Mouse (Mus musculus) myocyte (in vitro differentiated cells): ENCODE data around the gene Gga2. TPM values are rescaled to one million over a fixed set of nuclear protein-coding genes. Genes with fewer than 3 reads are reported as not detected.

Experiments
- H3K27me3 ChIP-seq: one replicate; pipeline ENCODE4 v1.6.1; 2011; ENCODE audit not compliant: control insufficient read depth, insufficient read depth, insufficient read length
- H3K36me3 ChIP-seq: one replicate; pipeline ENCODE4 v1.6.1; 2011; ENCODE audit not compliant: control insufficient read depth, insufficient read depth
- H3K4me2 ChIP-seq: one replicate; pipeline ENCODE4 v1.6.1; 2011; ENCODE audit warnings: low read depth, control low read depth
- H3K4me3 ChIP-seq: one replicate; pipeline ENCODE4 v1.5.1; 2011; ENCODE audit warnings: mild to moderate bottlenecking, control low read depth, moderate library complexity
- H3K79me2 ChIP-seq: one replicate; pipeline ENCODE4 v1.6.1; 2011; ENCODE audit not compliant: control insufficient read depth, insufficient read depth
- H3ac ChIP-seq: one replicate; pipeline ENCODE4 v1.6.1; 2011; ENCODE audit not compliant: control insufficient read depth, insufficient read length
- CEBPB ChIP-seq: IDR thresholded peaks from 2 replicates; pipeline ENCODE4 v1.6.1; 2011; ENCODE audit warnings: mild to moderate bottlenecking, moderate library complexity; ENCODE audit not compliant: poor library complexity, insufficient read depth, severe bottlenecking
- E2F4 ChIP-seq: IDR thresholded peaks from one replicate; pipeline ENCODE4 v1.6.1; 2011; ENCODE audit warnings: mild to moderate bottlenecking, control low read depth, moderate library complexity; ENCODE audit not compliant: insufficient read depth
- MAX ChIP-seq: IDR thresholded peaks from one replicate; pipeline ENCODE4 v1.6.1; 2011; ENCODE audit warnings: low read depth, mild to moderate bottlenecking, control low read depth
- MYOD1 ChIP-seq, 3 experiments: IDR thresholded peaks; one replicate each; pipeline ENCODE4 v1.6.1; 2011; ENCODE audit warnings: control low read depth in 2 of 3, low read depth in 2 of 3, mild to moderate bottlenecking in 2 of 3, moderate library complexity in 1 of 3; ENCODE audit not compliant: insufficient read length in 2 of 3, control insufficient read depth in 1 of 3
- MYOG ChIP-seq, 3 experiments: IDR thresholded peaks; one replicate each; pipeline ENCODE4 v1.6.1; 2011; ENCODE audit warnings: control low read depth in 2 of 3, low read depth in 2 of 3, mild to moderate bottlenecking in 2 of 3; ENCODE audit not compliant: insufficient read length in 2 of 3, control insufficient read depth in 1 of 3, insufficient read depth in 1 of 3
- POLR2A ChIP-seq: IDR thresholded peaks from one replicate; pipeline ENCODE4 v1.6.1; 2011; ENCODE audit warnings: low read depth, mild to moderate bottlenecking, control low read depth, moderate library complexity; ENCODE audit not compliant: insufficient read length
- POLR2AphosphoS2 ChIP-seq: IDR thresholded peaks from one replicate; pipeline ENCODE4 v1.6.1; 2011; ENCODE audit warnings: low read depth, control low read depth; ENCODE audit not compliant: insufficient read length
- REST ChIP-seq: IDR thresholded peaks from one replicate; pipeline ENCODE4 v1.6.1; 2011; ENCODE audit warnings: mild to moderate bottlenecking, control low read depth, moderate library complexity; ENCODE audit not compliant: insufficient read depth, insufficient read length
- SRF ChIP-seq: IDR thresholded peaks from one replicate; pipeline ENCODE4 v1.6.1; 2011; ENCODE audit warnings: low read depth; ENCODE audit not compliant: control insufficient read depth, insufficient read length
- TCF12 ChIP-seq: IDR thresholded peaks from one replicate; pipeline ENCODE4 v1.6.1; 2011; ENCODE audit warnings: mild to moderate bottlenecking, control low read depth; ENCODE audit not compliant: poor library complexity, insufficient read depth, severe bottlenecking
- TCF3 ChIP-seq: IDR thresholded peaks from one replicate; pipeline ENCODE4 v1.6.1; 2011; ENCODE audit warnings: low read depth, control low read depth; ENCODE audit not compliant: insufficient read length
- USF1 ChIP-seq: IDR thresholded peaks from one replicate; pipeline ENCODE4 v1.6.1; 2011; ENCODE audit warnings: low read depth, mild to moderate bottlenecking, control low read depth, moderate library complexity
- polyA plus RNA-seq: library from polyadenylated mRNA; unstranded; fragments of >200 nt; fragmentation: generic; extraction: Trizol; gene quantifications from one replicate; pipeline ENCODE4 v1.2.1, GENCODE M21; 2012; ENCODE audit warnings: missing spikeins

Gene Gga2
- 63.9 TPM for polyA plus RNA-seq

DNA sequence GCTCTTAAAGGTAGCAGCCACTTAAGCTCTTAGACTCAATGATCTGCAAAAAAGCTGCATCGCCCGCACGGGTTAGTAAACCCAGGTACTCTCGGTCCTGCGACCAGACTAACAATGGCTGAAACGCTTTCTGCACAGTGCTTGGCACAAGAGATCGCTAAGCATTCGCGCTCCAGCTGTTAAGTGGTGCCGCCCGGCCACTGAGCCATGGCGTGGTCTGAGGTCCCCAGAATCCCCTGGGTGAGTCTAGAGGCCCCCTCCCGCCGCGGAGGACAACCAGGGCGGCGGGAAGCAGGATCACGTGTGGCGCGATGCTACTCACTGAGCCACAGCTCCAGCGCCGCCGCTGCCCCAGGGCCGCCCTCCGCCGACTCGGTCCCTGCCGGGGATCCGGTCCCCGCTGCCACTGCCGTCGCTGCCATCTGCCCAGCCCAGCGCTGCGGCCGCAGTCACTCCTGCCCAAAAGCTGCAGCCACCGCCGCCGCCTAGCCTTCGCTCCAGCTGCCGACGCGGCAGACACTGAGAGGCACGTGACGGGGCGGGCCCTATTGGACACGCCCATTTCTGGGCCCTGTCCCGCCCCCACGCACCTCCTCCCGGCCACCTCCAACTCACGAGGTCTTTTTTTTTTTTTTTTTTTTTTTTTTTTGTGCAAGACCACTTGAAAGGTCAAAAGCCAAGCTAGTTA, at the start of gene Gga2:
TSS of gene Gga2 (minus strand) at position 556 of the 688 bp plus-strand sequence.
- no peak for TF ChIP-seq TCF3
- TF ChIP-seq CEBPB, result no peak
- TF ChIP-seq POLR2A, result peak; percentile 99
- TF ChIP-seq REST, result peak; percentile 9
- peak; percentile 28 for TF ChIP-seq SRF
- TF ChIP-seq USF1, result peak; percentile 89
- TF ChIP-seq POLR2AphosphoS2, result peak; percentile 98
- peak in 2 of 3 experiments; percentile 54 to 80 for TF ChIP-seq MYOD1 (IDR thresholded peaks at IDR 0.05; ENCODE audit: control insufficient read depth in 1 of 3, insufficient read length in 2 of 3, low read depth in 2 of 3)
- TF ChIP-seq MYOG (IDR thresholded peaks at IDR 0.05; ENCODE audit: control insufficient read depth in 1 of 3, insufficient read depth in 1 of 3, insufficient read length in 2 of 3, low read depth in 2 of 3), result peak in 2 of 3 experiments; percentile 73
- no peak for TF ChIP-seq MAX
- H3K79me2 ChIP-seq, result peaks cover 41% of the 10 kb centered on the region
- no peaks in the 10 kb centered on the region for H3K27me3 ChIP-seq
- H3K36me3 ChIP-seq, result no peaks in the 10 kb centered on the region
- H3K4me3 ChIP-seq, result peak within 1 kb of the TSS; percentile 65
- peak within 1 kb of the TSS; percentile 25 for H3ac ChIP-seq
- H3K4me2 ChIP-seq, result peak within 1 kb of the TSS; percentile 97

DNA sequence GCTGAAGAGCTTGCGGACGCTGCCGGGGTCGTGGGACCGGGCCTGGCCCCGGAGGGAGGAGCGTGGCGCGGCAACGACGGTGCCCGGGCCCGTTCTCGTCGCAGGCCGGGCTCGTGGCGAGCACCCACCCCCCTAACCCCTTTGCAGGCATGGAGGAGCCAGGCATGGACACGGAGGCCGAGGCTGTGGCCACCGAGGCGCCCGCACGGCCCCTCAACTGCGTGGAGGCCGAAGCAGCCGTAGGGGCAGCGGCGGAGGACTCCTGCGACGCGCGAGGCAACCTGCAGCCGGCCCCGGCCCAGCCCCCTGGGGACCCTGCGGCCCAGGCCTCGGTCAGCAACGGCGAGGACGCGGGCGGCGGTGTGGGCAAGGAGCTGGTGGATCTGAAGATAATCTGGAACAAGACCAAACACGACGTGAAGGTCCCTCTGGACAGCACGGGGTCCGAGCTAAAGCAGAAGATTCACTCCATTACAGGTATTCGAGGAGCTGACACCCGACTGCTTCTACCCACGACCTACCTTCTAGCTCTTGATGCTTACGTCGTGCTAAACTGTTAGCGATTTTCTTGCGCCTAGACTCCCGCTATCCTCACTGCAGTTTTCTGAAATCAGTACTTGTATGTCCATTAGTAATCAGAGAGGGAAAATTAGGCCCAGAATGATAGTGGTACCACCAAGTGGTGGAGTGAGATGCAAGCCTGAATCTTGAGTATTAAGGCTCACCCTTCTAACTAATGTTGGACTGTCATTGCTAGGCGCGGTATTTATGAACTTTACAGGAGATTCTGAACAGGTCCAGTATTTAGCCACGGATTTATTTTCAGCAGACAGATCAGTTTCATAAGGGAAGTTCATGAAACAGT, 46.7 kb upstream of the Gga2 start:
- H3K36me3 ChIP-seq, result peaks cover 28% of the 10 kb centered on the region
- peaks cover 60% of the 10 kb centered on the region for H3K79me2 ChIP-seq
- no peaks in the 10 kb centered on the region for H3K27me3 ChIP-seq
- peak overlapping the region; percentile 100 for H3ac ChIP-seq
- no peak for TF ChIP-seq CEBPB
- TF ChIP-seq MYOG (IDR thresholded peaks at IDR 0.05; ENCODE audit: control insufficient read depth in 1 of 3, insufficient read depth in 1 of 3, insufficient read length in 2 of 3, low read depth in 2 of 3), result no peak
- no peak for TF ChIP-seq TCF12
- TF ChIP-seq USF1, result no peak
- TF ChIP-seq MYOD1 (IDR thresholded peaks at IDR 0.05; ENCODE audit: control insufficient read depth in 1 of 3, insufficient read length in 2 of 3, low read depth in 2 of 3), result no peak
- no peak for TF ChIP-seq POLR2AphosphoS2
- no peak for TF ChIP-seq REST
- TF ChIP-seq POLR2A, result no peak
- no peak for TF ChIP-seq E2F4
- no peak for TF ChIP-seq SRF
- TF ChIP-seq MAX, result no peak
- no peak for TF ChIP-seq TCF3
- H3K4me2 ChIP-seq, result peak overlapping the region; percentile 80
- peak overlapping the region; percentile 62 for H3K4me3 ChIP-seq

DNA sequence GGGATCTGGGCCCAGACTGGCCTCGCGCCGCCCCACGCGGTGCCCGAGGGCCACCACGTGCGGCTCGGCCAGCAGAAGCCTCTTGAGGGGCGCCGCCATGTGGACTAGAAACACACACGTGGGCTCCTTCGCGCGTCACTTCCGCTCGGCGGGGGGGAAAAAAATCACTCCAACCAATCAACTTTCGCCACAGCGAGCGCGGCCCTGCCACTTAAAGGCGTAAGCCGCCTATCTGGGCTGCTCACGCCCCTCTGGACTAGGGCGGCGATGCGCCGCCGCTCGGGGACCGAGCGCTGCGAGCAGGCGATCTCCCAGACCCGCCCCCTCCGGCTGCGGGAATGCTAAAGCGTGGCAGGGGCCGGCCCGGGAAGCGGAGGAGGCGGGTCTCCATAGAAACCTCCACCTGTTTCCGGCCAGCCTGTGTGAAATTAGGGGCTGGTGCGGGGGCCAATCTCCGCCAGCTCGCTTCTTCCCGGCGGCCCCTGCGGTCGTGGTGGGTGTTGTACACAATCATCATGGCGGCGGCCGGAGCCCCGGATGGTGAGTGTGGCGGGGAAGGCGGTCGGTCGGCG, 46.0 kb upstream of the Gga2 start, which contains the start of the genes Ubfd1 and Ears2:
TSS of gene Ubfd1 (plus strand) at position 231 of the 572 bp plus-strand sequence.
TSS of gene Ears2 (minus strand) at position 319 of the 572 bp plus-strand sequence.
- peak within 1 kb of the TSS; percentile 62 for H3K4me3 ChIP-seq
- H3K27me3 ChIP-seq, result no peaks in the 10 kb centered on the region
- H3K36me3 ChIP-seq, result peaks cover 25% of the 10 kb centered on the region
- H3K4me2 ChIP-seq, result peak within 1 kb of the TSS; percentile 94
- peaks cover 60% of the 10 kb centered on the region for H3K79me2 ChIP-seq
- H3ac ChIP-seq, result peak within 1 kb of the TSS; percentile 100
- peak; percentile 38 for TF ChIP-seq E2F4
- peak; percentile 66 for TF ChIP-seq MAX
- TF ChIP-seq USF1, result peak; percentile 64
- TF ChIP-seq TCF3, result no peak
- no peak for TF ChIP-seq REST
- peak in 1 of 3 experiments; percentile 3 for TF ChIP-seq MYOG (IDR thresholded peaks at IDR 0.05; ENCODE audit: control insufficient read depth in 1 of 3, insufficient read depth in 1 of 3, insufficient read length in 2 of 3, low read depth in 2 of 3)
- no peak for TF ChIP-seq TCF12
- peak in 1 of 3 experiments; percentile 18 for TF ChIP-seq MYOD1 (IDR thresholded peaks at IDR 0.05; ENCODE audit: control insufficient read depth in 1 of 3, insufficient read length in 2 of 3, low read depth in 2 of 3)
- TF ChIP-seq POLR2A, result peak; percentile 82
- no peak for TF ChIP-seq CEBPB
- TF ChIP-seq SRF, result no peak
- peak; percentile 40 for TF ChIP-seq POLR2AphosphoS2
